Mouse (Mus musculus) thymus, postnatal 4 days (tissue): Measurements from ENCODE around the gene Sun3.

Experiments used
- DNase-seq: peaks from one replicate; pipeline ENCODE4 v3.0.0; 2021

The Sun3 gene

GRCm38 (mm10) chr11:8978154-8978553 lies 70.6 kb downstream of the Sun3 start:
- no peak for DNase-seq

DNA sequence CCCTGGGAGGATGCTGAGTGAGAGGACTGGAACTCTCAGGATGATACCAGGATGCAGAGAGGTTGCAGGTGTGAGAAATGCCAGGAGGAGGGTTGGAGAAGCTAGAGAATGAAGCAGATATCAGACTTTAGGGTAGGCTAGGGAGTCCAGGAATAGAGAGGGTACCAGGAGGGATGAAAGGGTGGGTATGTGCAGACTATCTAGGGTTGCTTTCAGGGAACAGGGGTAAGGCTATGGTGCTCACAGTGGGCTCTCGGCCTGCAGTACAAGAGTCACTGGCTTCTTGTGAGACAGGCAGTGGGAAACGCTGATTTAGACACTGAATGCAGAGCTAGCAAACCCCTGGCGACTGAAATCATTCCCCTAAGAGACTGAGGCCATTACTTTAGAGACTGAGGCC lies 75.6 kb downstream of the Sun3 start, which contains the start of gene Pkd1l1:
TSS of gene Pkd1l1 (minus strand) at position 101 of the 400 bp plus-strand sequence.
- no peak for DNase-seq

DNA sequence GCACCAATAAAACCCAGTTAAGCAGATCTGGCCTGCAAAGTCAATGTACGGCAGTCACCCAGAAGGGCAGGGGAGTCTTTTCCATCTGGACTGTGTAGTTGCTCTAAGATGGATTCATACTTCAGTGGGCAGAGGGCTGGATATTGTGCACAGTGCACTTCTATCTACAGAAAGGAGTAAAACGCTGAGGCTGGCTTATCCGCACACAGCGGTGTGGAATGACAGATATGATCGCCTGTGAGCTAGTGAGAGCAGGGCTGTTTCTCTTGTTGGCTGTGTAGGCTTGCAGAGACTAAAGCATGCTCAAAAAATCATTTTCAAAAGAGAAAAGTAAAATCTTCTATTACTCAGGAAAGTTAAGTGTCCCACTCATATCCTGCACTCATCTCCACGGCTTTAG lies 76.7 kb downstream of the Sun3 start:
- DNase-seq = no peak

DNA sequence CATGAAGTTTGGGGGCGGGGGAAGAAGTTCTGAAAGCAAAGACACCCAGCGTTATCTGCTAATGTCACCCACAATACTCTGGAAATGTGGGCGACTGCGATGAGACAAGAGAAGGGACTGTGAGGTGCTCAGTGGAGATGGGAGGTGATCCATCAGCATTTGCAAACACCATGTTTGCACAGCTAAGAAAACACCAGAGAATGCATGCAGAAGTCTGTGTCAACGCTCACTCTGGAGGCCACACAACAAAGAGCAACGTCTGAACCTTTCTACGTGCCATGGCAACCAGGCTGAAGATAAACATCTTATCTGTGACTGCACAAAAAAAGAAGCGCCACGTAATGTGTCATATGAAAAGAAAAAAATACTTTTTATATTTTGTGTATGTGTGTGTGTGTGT lies 78.3 kb downstream of the Sun3 start:
- no peak for DNase-seq

DNA sequence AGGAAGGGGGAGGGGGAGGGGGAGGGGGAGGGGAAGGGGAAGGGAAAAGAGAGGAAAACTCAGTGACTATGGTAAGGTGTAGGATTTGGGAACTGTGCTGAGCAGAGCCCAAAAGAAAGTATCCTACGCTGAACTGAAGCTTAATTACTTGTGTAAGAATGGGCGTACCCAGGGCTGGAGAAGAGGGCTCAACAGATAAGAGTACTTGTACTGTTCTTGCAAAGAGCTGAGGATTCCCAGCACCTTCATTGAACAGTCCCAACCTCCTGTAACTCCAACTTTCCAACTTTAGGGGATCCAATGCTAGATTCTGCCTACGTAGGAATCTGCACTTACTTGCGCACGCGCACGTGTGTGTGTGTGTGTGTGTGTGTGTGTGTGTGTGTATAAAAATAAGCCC lies 80.7 kb downstream of the Sun3 start:
- DNase-seq = no peak
